Mouse (Mus musculus) embryo, embryonic 9.5 days (tissue): ENCODE data around the gene Ccdc159.

Source experiments
- DNase-seq: peaks from one replicate; pipeline ENCODE4 v3.0.0-alpha.2; 2017; ENCODE audit errors: extremely low spot score

Gene Ccdc159

DNA sequence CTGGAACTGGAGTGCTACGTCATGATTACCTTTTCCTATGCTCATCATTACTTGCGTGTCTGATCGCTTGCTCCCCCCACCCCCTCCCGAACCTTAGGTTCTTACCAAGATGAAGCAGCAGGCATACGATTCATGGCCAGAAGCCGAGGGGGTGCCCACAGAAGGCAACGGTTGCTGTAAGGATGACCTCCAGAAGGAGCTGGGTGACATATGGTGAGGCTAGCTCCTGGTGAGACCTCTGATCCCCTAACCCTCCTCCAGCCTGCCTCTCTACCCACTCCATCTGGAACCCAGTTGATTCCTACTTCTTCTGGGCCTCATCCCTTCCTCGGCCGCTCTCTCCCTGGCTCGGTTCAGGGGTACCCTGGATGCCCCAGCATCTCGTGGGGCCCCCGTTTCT, 6.8 kb downstream of the Ccdc159 start:
- DNase-seq: no peak

DNA sequence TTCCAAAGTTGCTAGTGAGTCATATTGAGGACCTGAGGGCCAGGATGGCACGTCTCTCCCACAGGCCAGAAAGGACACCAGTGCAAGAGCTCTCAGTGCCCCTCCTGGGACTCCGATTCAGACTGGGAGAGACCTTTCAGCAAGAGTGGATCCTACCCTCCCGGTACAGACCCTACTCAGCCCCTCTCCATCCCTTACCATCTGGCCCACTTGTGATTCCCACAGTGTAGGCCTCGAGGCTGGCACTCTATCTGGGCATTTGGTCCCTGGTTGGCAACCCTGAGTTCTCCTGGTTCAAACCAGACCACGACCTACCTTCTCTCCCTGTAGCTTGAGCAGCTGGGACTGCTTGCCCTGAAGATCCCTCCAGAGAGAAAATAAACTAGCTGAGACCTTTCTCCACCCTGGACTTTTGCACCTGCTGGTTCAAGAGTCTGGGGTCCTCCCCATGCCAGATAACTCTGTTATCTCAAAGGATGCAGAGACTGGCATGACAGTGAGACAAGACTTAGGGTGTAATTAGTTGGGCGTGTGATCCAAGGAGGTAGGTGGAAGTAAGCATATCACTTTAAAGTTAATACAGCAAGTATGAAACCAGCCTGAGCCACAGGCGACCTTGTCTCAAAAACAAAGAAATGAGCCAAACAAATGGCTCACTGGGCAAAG, 8.3 kb downstream of the Ccdc159 start:
- DNase-seq: no peak

GRCm38 (mm10) chr9:21936692-21937570, 9.7 kb downstream of the Ccdc159 start, which contains the start of gene Plppr2:
Gene Plppr2 (plus strand): TSS chr9:21937033.
- DNase-seq: peak; percentile 96

GRCm38 (mm10) chr9:21937711-21938175, 10.5 kb downstream of the Ccdc159 start:
- DNase-seq: no peak

GRCm38 (mm10) chr9:21938234-21938855, 11.1 kb downstream of the Ccdc159 start:
- no peak for DNase-seq

DNA sequence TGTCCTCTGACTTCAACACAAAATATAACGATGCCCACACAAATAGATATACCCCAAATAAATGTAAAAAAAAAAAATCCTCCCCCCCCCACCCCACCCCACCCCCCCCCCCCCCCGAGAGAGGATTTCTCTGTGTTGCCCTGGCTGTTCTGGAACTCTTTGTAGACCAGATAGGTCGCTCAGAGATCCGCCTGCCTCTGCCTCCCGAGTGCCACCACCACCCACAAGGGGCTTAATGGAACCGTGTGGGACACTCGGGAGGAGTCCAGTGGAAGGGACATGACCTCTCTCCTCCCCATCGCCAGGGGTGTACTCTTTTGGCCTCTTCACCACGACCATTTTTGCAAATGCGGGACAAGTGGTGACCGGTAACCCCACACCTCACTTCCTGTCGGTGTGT, 15.8 kb downstream of the Ccdc159 start:
- no peak for DNase-seq

GRCm38 (mm10) chr9:21943638-21944037, 16.4 kb downstream of the Ccdc159 start:
- no peak for DNase-seq

- DNase-seq: no peak
Measured at GRCm38 (mm10) chr9:21944267-21944666, 17.0 kb downstream of the Ccdc159 start.

- no peak for DNase-seq
Measured at GRCm38 (mm10) chr9:21947540-21948130, 20.4 kb downstream of the Ccdc159 start.

DNA sequence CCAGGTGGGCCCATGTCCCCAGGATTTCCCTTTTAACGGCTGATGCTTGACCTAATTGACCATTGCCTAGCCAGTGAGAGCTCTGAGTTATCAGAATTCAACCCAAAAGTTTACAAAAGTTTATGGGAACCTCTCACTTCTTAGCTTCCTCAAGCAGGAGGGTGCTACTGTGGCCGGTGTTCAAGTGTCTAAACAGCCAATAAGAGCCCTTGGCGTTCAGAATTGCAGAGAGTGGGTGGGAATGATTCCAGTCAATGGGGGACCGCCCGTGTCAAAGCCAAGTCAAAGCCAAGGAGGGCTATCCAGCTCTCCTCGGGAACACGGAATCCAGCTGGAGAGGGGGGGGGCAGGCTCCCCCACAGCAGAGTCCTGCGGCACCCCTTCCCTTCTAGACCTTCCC, 20.9 kb downstream of the Ccdc159 start:
- DNase-seq: no peak

DNA sequence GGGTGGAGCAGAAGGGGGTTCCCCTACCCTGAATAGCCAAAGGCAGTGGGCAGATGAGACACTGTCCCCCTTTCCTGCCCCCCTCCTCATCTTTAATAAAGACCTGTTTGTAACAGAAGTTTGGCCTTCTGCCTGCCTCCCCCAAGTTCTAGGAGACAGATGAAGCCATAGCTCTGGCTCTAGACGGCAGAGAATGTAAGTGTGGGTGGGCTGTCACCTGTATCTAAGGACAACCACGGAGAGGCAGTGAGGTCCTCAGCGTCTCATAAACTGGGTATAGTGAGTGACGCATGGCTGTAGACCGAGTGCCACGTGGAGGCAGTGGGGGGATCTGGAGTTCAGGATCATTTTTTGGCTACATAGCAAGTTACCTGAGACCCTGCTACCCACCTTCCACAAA, 21.5 kb downstream of the Ccdc159 start:
- DNase-seq: no peak

- peak; percentile 80 for DNase-seq
Measured at GRCm38 (mm10) chr9:21950322-21950721, 23.1 kb downstream of the Ccdc159 start.

DNA sequence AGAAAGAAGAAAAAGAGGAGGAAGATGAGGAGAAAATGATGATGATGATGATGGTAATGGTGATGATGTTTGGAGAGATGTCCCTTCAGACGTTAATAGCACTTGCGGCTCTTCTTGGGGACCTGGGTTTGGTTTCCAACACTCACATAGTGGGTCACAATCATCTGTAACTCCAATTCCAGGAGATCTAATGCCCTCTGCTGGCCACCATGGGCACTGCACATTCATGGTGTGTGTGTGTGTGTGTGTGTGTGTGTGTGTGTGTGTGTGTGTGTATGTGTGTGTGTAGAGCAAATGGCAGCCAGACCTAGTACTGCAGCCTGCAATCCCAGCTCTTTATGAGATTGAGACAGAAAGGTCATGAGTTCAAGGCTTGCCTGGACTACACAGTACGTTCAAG, 24.7 kb downstream of the Ccdc159 start:
- DNase-seq: no peak

DNA sequence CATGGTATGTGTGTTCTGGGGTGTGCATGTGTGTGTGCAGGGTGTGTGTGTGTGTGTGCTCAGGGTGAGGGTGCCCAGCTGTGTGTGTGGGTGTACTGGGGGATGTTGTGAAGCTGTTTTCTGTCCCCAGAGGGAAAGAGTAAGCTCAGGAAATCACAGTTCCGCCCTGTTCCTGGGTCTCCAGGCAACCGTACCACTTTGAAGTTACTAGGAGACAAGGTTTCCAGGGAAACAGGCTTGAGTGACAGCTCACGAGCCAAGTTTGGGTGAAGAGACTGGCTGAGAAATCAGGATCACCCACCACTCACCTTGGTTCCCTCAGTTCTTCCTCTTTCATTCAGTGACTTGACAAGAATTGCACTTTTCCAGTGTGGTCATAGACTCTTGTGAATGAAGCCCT, 26.3 kb downstream of the Ccdc159 start:
- no peak for DNase-seq

DNA sequence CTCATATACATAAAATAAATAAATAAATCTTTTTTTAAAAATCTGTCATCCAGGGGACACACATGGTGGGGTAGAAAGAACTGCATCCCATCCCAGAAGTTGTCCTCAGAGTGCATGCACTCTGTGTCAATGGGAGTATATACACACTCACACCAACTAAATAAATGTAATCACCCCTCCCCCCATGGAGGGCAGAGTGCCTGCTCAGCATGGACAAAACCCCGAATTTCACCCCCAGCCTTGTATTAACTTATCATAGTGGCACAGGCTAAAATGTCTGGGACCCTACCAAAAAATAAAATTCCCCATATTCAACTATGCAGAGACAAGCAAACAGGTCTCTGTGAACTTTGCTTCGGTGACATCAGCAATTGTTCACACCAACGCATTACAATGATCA, 27.4 kb downstream of the Ccdc159 start:
- no peak for DNase-seq

GRCm38 (mm10) chr9:21955225-21955569, 27.9 kb downstream of the Ccdc159 start:
- no peak for DNase-seq

GRCm38 (mm10) chr9:21955570-21956281, 28.5 kb downstream of the Ccdc159 start, which contains the start of gene Swsap1:
Gene Swsap1 (plus strand): TSS chr9:21955755.
- DNase-seq: peak; percentile 98

GRCm38 (mm10) chr9:21958372-21958771, 31.1 kb downstream of the Ccdc159 start:
- DNase-seq: no peak

DNA sequence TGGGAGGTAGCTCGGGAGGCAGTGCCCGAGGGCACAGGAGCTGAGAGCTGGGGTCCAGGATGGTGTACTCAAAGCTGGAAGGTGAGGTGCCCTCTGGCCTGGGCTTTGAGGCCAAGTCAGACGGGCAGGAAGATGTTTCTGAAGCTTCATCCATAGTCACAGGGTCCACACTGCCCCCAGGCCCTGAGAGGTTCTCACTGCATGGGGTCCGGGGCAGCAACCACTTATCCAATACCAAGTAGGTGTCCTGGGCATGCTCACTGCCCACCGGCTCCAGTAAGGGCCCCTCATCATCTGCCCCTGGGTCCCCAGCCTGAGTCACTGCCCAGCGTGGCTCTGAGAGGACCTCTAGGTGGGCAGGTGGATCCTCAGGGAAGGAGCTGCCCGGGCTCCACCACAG, 32.0 kb downstream of the Ccdc159 start:
- DNase-seq: no peak

DNA sequence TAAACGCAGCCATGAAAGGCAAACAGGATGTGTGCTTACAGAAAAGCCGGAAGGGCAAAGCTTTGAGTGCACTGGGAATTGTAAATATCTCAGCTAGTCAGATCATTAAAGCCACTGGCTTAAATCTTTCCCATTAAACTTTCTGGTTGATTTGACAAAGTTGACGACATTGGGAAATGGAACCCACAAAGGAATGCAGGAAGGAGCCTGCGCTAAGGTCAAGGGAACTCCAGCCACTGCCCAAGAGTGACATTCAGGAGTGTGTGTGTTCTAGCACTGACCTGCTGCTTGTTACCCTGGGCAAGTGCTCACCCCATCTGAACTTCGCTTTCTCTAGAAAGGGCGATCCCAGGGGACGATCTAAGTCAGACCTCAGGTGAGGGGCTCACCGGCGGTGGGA, 32.9 kb downstream of the Ccdc159 start:
- no peak for DNase-seq

GRCm38 (mm10) chr9:21960558-21961208, 33.4 kb downstream of the Ccdc159 start:
- peak; percentile 26 for DNase-seq
